Mouse (Mus musculus) inflammation-experienced regulatory T-cells, adult 6 months (primary cell): ENCODE results near the gene Abca13. TPM values are rescaled to one million over a fixed set of nuclear protein-coding genes. Genes with fewer than 3 reads are reported as not detected.

Experiments used
- ATAC-seq: one replicate; pipeline ENCODE4 v1.8.0; 2017
- polyA plus RNA-seq, 3 experiments: library from polyadenylated mRNA; unstranded; fragments of 100-300 nt; shearing (Covaris generic); gene quantifications; one replicate each; pipeline ENCODE4 v1.2.1; 2017

Abca13 gene
- polyA plus RNA-seq, 3 experiments from 2014 or later: not detected

DNA sequence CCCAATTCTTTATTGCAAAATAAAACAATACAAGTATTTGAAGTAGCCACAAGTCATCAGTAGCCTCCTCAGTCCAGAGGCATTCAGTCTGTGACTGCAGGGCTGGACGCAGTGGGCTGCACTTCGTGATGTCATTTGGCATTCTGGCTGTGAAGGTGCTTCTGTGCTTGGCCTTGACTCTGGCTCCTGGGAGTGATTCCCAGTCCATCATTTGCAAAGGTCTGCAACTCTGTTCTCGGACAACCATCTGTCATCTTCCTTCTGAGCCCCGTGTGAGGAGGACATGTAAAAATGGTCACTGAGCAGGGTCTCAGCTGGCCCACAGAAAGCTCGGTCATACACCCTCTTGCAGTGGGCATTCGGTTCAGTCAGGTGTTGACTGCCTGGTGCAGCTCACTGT is 345.1 kb downstream of the Abca13 start:
- ATAC-seq: no peak

DNA sequence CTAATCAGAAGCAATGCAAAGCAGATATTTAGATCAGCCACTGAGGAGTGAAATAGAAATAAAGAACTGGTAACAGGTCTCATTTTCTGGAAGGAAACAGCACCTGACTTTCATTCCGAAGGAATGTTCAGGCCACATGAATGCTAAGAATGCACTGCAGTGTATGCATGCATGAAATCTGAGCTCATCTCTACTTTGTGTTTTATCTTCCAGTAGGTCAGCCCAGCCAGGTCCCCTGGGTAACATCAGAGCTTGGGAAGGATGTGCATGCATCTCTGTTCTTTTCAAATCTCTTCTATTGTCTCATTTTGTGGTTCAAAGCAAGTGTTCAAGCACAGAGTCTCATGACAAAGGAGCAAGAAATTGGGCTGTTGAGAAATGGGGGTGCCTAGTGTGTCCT is 346.6 kb downstream of the Abca13 start:
- no peak for ATAC-seq

DNA sequence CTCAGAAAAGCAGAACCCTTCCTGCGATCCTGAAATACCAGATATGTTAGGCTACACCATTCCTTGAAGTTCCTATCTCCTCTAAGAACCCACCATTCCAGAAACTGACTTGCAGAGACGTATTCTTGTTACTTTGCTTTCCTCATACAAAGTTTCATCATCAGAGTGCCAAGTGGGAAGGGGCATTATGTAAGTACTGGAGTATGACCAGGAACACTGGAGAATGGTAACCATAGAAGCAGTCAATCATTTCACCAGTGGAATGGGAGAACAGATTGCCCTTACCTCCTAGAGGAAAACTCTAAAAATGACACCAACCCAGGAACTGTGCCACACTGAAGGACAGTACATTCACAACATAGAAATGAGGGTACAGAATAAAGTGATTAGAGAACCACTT is 368.3 kb downstream of the Abca13 start:
- no peak for ATAC-seq

DNA sequence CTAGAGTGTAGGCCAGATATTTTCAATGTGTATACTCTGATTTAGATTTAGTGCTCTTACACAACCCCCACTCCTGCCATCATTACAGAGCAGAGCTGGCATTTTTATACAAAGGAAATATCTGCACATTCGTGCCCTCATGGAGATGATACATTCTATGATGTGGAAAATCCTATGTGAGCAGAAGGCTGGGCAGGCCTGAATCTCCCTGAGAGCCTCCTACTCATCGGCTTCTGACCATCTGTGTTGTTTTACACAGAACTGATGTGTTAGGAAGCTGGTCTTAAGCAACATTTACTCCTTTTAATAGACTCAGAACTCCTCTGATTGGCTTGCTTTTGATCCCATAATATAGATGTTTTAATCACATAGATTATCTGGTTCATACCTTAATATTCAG is 376.6 kb downstream of the Abca13 start:
- ATAC-seq: no peak

DNA sequence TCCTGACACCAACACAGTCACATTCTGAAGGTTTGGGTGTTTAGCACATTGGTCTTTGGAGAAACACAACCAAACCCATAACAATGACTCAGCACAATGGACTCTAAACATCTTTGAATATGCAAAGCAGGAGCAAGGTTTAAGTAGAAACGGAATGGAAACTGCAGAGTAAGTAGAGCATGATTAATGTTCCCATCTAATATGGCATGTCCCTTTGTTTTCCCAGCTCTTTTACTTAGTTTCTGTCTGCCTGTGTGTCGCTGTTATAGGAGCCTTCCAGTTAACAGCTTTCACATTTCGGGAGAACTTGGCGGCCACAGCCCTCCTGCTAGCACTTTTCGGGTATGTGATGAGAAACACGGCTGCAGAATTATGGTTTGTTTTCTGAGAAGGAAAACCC is 378.6 kb downstream of the Abca13 start:
- ATAC-seq: no peak

DNA sequence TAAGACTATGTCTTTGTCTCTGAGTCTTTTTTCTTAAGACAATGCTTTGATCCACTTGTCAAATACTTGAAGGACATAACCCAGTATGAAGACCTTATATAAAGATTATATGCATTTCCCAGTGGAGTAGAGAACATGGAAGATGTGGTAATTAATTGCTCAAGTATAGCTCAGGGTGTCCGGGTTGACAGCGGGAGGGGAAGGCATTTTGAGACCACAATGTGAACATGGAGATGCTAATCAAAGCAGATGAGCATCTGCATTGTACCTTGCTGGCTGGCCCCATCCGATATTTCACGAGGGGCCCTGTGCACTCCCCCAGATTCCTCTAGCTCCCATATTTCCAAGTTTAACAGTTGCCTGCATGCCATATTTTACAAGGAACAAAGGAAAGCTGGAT is 383.2 kb downstream of the Abca13 start:
- no peak for ATAC-seq

DNA sequence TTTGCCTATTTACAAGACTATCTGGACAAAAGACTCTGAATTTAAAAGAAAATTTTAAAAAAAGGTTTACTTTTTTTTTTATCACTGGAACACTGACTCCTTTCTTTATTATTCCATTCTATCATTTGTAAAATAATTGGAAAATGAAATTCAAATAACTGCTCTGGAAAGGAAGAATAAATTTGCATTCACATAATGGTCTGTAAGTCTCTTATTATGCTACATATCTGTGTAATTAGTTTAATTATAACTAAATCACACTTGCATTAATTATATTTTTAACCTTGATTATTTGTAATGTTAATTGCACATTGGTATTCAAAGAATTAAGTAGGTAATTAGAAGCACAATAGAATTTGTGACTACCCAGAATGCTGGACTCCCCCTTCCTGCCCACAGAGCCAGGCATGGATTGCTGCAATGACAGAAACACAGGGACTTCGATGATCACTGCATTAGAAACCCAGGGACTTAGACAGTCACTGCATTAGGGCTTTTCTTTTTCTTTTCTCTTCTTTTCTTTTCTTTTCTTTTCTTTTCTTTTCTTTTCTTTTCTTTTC is 400.1 kb downstream of the Abca13 start:
- no peak for ATAC-seq

DNA sequence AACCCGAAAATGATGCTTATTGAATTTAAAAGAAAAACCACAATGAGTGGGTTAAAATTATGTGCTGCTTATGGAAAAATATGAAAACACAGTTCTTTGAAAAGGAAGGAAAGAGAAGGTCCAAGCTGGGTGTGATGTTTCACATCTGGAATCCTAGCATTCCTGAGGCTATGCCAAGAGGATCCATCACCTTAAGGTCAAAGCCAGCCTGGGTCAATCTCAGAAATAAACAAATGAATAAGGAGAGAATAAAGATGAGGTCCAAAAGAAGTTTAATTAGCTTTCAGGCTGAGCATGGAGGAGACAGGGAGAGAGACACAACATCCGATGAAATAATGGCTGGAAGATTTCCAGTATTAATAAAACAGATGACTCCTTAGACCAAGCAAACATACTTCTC is 405.6 kb downstream of the Abca13 start:
- ATAC-seq: no peak

DNA sequence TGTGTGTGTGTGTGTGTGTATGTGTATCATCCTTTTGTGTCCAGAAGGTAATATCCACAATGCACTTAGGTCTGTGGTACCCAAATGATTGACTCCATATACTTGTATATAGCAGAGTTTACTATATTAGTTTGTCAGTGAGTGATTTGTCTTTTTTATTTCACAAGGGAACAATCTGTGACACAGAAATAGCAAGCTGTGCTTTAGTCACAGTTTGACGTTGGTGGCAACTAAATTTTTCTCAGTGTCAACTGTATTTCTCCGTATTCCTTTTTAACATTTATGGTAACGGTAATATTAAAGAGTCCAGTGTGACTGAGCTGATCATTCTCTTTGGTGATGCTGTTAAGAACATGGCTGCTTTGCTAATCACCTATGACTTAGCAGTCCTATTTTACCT is 409.4 kb downstream of the Abca13 start:
- no peak for ATAC-seq

DNA sequence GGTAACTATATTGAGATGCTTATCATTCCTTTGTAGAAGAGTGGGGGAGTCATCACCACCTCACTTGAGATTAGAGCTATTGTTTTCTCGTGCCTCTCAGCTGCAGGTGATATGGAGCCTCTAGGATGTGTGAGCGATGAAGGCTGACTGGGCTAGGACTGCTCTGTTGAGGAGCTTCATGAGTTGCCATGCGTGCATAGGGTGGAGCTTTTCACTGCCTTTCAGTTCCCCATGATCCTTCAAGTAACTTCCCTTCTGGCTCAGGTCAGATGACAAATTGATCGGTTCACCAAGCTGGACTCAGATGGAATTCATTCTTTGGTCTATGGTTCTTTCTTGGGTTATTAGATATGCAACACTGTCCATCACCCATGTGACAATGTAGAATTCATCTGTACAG is 410.4 kb downstream of the Abca13 start:
- no peak for ATAC-seq

DNA sequence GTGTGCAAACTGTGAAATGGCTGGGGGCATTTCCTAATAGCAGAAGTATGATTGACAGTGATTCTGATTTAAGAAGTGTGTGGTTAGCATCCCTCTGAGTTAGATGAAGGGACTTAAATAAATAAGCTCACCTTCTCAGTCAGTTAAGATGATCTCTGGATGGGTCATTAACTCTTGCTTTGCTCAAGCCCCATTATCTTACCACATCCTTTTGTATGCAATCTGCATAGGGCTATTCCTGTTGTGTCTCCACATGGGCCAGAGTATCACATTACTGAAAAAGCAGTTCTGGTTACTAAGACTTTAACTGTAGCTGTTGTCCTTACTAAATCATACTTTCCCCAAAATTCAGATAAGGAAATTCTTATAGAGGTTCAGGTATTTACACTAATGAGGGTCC is 416.5 kb downstream of the Abca13 start:
- no peak for ATAC-seq

DNA sequence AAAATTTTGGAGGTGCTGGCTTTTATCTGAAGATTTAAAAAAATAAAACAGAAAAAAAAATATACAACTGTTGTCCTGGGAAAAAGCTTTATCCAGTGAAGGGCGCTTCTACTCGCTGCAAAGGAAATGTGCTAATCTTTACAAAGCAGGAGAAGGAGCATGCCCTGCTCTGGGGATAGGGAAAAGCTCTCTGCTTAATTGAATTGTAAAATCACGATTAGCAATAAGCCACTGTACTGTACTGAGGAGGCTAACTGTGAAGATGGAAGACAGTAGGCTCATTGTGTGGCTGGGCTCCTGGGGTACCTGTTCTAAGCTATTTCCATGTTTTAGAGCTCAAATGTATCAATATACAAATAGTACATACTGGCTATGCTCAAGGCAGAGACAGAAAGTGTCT is 417.3 kb downstream of the Abca13 start:
- no peak for ATAC-seq

DNA sequence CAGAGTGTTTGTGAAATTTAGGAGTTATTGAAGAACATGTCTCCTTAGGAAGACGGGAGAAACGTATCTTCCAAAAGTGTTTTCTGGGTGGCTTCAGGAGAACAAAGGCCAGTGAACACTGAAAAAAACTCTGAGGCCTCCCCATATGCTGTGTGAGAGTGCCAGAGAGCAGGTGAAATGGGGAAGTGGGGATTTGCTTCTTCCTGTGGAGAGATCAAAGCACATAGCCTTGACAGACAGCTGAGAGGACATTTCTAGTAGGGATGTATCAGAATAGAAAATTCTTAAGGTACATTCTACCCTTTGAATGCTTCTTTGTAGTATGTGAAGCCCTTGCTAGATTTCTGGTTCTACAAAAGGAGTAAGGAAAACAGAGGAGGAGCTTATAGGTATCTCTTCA is 424.4 kb downstream of the Abca13 start:
- no peak for ATAC-seq

DNA sequence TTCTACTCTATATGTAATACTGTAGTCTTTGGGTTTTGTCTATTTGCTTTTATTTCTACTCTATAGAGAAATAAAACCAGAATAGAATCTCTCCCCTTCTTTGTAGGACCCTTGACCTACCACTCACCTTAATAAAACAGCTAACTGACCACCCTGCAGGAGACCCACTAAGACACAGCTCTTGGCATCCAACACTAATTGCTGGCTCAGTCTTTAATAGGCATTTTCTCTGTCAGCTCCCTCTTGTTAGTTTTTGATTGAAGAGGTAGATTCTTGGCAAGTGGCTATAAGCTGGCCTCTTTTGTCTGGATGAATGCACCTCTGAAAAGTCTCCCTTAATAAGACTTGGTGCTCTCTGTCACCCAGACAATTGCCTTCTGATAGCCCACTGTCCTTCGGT is 424.9 kb downstream of the Abca13 start:
- no peak for ATAC-seq

DNA sequence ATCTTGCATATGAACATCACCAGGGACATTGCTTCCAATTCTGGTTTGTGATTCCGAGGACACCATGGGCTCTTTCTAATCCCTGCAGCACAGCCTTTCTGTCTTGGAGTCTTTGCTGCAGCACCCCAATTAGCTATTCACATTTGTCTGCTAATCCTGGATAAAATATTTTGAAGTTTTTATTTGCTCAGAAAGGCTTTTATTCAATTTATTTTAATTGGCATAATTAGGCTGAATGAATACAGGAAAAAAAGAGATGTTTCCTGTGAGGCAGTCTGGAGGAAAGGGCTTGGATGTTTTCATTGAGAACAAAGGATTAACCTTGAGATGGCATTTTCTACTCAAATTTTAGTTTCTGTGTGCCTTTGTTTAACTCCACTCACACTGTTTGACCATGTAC is 428.2 kb downstream of the Abca13 start:
- no peak for ATAC-seq

DNA sequence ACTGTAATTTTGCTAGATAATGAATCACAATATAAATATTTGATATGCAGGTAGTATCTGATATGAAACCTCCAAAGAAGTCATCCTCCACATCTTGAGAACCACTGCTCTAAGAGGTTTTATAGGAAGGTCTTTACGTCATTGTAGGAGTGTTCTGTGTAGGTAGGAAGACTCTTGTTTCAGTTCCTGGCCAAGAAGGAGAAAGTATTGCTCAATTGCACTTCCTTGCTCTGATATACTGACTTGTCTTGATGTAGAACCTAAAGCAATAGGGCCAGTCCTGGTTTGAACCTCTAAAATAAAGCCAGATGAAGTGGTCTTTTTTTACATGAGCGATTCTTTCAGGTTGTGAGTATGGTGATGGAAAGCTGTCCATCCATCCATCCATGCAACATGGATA is 431.1 kb downstream of the Abca13 start:
- ATAC-seq: no peak

DNA sequence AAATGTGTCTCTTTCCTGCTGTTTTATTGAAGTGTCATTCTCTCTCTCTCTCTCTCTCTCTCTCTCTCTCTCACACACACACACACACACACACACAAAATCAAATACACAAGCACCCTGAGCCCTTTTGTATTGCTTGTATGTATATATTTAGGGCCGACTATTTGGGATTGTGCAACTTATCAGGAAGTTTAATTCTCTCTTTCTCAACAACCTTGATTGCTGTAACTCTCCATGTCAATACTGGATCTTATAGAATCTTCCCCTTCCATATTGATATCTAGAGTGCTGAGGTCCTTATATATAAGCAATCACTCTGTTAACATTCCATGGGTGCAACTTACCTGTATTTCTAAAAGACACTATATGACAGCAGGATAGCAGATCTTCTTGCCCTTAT is 433.0 kb downstream of the Abca13 start:
- no peak for ATAC-seq

DNA sequence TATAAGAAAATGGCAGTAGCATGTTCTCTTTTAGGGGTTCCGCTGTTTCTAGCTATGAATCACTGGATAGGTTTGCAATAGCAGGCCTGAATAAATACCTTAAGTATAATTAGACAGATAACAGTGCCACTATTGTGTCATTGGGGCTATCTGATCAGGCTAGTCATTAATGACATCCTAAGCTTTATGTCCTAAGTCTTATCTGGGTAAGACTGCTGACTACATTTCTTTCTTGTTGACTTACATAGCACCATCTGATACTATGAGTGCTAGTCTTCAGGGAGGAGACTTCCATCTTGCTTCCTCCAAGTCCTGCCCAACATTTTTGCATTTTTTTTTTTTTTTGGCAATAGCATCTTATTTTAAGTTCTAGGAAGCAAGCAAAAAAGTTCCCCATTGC is 434.1 kb downstream of the Abca13 start:
- no peak for ATAC-seq

DNA sequence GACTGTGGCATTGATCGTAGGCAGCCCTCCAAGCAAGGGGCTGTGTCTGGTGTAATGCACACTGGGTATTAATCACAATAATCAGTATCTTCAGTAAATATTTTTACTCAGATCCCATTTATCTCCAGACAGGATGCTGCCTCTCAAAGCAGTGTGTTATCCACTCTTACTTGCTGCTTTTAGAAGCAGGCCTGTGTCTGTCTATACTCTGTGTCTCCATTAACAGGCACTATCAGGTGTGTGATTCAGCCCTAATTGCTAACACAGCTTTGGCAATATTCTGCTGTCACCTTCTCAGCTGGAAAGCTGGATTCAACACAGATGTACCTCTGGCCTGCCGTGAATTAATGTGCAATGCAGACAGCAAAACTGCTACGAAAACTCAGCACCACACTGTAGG is 455.5 kb downstream of the Abca13 start:
- no peak for ATAC-seq

DNA sequence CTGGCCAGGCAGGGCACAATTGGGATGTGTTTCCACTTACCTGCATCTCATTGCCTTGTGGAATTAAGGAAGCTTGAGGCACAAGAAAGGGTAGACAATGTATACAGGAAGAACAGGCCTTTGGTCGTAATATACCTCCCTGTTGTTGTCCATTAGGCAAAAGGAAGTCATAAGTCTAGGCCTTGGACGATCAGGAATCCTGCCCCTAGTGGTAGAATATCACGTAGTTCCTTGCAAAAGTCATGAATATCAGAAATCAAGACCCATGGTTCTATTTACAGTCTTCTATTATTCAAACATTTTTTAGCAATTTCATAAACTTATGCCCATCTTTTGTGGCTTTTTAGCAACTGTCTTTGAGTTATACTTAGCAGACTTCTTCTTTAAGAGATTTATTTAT is 456.2 kb downstream of the Abca13 start:
- no peak for ATAC-seq

DNA sequence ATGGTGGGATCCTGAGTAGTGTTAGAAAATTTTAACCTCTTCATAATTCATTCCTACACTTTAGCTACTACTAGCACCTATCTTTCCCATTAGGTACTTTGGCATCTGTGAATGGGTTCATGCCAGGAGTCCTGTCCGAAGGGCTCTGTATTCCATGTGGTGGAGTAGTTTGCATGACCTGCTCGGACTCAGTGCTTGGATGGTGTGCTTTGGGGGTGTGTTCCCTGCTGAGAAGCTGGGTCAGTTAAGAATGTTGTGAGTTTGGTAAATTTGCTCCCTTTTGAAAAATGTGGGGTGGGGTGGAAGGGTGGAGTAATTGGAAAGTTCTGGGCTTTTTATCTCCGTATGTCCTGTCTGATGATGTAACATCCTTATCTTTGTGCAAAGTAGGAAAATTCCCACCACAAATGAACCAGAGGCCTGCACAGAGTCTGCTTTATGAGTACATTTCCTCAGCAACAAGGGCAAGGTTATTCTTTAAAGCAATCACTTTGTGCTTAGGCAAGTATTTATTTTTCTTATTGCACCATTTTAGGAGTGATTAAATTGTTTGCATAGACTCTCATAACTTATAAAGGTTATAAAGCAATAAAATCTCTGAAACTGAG is 475.0 kb downstream of the Abca13 start:
- ATAC-seq: no peak

DNA sequence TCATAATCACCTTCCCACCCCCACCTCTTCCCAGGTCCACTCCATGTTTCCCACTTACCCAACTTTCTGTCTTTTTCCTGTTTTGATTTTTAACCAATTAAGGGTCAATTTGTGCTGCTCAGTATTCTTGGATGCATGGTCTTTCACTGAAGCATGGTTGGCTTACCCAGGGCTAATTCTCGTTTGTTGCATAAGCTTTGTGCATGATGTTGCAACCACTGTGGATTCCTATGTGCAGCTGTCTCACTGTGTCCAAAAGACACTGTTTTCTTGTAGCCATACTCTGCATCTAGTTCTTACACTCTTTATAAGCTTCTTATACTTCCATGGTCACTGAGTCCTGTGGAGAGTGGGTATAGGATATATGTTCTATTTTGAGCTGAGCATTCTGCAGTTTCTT is 477.7 kb downstream of the Abca13 start:
- no peak for ATAC-seq

DNA sequence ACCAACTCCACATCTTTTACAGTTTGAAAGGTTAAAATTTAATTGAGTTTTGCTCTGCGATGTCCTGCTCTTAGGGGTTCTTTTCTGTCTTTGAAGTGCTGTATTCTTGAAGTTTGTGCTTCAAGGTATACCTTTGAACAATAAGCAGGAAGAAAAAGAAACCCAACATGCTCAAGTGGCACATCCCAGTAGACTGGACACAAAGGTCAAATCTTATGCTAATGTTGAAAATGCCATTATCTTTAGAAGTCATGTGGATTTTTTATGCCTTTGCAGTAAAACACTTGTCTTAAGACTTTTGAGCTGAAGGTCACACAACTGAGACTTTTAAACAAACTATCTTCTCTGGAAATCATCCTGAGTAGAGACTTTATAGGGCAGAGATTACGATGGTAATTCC is 493.2 kb downstream of the Abca13 start:
- no peak for ATAC-seq

DNA sequence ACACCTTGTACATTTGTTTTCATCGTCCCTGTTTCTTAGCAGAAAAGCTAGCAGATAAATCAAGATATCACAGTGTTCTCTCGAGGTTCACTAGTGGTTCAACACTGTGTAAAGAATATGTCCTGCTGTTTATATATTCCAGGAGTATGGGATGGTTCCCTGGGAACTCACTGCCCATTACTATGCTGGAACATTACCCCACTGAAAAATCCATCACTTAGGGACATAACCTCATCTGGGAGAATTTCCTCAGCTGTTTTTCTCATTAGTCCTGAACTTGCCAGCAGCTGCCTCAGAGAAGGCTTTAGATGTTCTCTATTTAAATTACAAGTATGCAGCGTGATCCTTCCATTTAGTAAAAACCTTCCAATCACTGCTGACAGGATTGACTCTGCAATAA is 513.4 kb downstream of the Abca13 start:
- no peak for ATAC-seq

DNA sequence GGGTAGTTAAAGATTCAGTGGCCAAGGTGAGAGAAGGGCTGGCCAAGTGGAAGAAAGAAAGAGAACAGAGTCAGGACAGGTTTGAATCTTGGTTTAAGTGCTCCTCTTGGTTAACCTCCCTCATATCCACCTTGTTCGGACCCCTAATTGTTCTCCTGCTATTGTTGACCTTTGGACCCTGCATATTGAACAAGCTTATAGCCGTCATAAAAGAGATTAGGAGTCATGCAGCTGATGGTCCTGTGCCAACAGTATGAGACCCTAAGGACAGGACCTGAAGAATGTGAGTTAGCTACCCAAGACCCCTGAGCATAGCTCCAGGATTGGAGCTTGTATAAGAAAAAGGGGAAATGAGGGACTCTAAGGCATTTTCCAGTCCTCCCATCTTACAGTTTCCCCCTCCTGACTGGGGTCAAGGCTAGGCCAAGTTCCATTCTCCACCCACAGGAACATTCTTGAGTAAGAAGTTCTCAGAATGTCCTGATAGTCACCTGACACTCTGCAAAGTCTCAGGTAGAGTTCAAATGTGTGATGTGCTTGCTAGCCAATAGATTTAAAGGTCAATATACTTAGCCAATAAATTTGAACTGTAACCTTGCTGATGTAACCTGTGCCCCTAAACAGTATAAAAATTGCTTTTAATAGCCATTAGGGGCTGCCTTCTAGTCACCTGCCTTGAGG is 536.2 kb downstream of the Abca13 start:
- no peak for ATAC-seq
